Mouse (Mus musculus) testis, postnatal 14 days (tissue): Measurements from ENCODE around the gene Sebox.

Source experiments
- DNase-seq: peaks from one replicate; pipeline ENCODE4 v3.0.0; 2021; ENCODE audit warnings: low spot score

Sebox gene

DNA sequence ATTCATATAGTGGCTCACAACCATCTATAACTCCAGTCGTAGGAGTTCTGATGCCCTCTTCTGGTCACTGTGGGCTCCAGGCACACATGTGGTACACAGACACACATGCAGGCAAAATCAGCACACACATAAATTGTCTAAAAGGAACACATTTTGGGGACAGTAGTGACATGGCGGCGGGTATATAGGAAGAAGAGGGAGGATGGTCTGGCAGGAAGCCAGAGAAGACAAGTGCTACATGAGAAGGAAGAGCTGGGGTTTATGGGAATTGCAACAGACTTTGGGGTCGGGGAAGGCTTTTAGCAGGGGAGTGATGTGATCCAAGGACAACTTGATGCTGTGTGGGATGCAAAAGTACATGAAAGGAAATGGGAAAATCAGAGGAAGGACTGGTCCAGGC, 31.3 kb downstream of the Sebox start:
- no peak for DNase-seq

- DNase-seq, result peak; percentile 44
Measured at GRCm38 (mm10) chr11:78535376-78536079, 32.3 kb downstream of the Sebox start.

DNA sequence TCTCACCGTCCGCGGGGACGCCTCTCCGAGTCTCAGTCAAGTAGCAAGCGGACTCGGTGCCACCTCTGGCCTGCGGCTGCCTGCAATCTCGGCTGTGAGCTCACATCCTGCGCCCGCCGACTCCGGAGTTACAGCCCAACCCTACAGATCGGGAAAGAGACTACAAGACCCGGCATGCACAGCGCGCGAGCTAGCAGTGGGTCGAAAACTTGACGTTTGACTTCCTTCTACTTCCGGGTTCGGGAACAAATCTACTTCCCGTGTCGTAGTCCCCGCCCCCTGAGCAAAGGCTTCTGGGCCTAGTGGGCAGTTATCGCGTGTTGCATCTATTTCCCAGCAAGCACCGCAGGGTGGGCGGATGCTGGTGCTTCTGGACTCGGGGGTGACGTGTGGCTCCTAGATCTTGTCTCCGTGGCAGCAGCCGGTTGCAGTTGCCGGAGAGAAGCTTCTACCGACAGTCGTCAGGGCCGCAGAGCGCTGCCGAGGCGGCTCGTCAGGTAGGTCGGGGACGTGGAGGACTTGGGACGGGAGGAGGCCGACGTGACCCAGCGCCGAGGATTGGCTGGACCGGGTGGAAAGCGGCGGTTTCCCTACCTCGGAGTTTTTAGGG, 32.9 kb downstream of the Sebox start, which contains the start of the genes Tnfaip1 and Ift20:
TSS of gene Tnfaip1 (minus strand) at position 253 of the 610 bp plus-strand sequence.
TSS of gene Ift20 (plus strand) at position 282 of the 610 bp plus-strand sequence.
- peak; percentile 98 for DNase-seq

DNA sequence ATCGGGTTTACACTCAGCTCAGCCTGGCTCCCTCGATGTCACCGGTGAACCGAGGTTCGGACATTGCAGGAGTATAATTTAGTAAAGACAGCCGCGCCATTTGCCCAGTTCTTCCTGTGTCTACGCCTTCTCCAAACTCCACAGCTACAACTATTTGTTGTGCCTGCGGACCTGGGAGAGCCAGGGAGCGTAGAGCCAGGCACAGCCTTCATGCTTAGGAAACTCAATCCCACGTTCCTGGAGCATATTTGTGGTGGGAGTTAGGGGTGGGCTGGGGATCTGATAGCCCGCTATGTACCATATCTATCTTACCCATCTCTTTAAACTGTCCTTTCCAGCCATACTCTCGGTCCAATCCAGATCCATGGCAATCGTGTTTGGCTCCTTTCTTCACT, 33.4 kb downstream of the Sebox start:
- no peak for DNase-seq

GRCm38 (mm10) chr11:78540358-78540757, 37.1 kb downstream of the Sebox start:
- no peak for DNase-seq

DNA sequence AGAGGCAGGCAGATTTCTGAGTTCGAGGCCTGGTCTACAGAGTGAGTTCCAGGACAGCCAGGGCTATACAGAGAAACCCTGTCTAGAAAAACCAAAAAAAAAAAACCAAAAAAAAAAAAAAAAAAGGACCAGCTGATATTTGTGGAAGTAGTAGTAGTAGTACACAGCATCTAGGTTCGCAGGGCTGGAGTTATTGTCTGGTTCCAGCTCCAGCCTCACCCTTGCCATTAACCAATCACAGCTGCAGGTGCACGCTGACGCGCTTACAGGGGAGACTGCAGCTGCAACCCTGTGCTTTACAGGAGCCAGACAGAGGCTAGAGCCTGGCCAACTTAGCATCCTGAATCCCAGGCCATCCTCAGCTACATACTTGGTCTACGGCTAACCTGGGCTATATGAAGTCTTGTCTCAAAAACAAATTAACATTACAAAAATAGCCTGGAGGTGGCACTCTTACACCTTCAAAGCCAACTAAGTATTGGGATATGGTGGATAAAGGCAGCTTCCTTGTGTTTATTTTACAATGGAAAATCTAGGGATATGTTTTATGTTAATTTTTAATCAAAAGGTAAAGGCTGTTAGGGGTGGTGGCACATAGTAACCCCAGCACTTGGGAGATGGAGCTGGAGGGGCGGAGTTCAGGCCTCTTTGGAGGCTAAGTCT, 41.3 kb downstream of the Sebox start:
- no peak for DNase-seq

- DNase-seq, result no peak
Measured at GRCm38 (mm10) chr11:78545181-78545580, 41.9 kb downstream of the Sebox start.

DNA sequence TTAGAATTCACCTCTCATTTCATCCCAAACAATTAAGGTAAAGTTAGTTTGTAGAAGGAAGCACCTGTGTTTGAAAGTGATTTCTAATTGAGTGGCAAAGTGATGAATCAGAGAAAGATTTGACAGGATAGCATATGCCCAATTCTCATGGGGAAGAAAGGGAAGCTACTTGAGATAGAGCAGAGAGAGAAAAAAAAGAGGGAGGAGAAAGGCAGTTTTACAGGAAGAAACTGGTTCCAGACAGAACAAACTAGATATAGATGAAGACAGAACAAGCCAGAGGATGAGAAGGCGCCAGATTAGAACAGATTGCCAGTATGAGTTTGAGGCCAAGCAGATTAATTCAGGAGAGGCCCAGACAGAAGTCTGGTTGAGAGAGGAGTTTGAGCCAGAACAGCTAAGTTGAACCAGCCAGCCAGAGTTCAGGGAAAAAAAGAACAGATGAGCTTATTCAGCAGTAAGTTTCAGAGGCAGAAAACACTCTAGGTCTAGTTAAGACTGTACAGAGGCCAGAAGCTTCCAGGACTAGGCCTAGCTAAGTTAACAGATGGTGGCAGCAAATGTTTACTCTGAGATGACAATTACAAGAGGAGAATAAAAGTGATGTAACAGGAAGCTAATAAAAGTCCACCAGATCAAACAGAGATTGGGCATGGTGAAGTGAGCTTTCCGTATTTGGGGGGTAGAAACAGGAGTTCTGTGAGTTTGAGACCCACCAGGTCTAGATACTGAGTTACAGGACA, 44.6 kb downstream of the Sebox start:
- DNase-seq, result no peak

DNA sequence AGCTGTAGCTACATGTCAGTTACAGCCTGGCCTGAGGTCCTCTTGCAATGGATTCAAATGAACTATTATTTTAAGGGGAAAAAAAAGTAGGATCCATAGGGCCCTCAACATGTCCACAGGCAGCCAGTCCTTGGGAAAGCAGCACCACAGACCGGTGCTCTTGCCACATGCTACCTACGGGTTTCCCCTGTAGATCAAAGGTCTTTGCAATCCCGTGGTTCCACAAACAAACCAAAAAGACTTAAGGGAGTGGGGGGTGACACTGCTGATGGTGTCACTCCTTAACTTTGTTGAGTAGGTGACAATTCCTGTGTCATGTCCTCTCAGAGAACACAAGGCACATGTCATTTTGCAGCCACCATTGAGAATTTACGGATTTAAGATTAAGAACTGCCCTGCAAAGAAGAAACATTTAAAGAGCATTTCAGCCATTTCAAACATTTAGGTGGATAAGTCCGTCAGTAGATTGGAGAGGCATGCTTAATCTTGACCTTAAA, 46.3 kb downstream of the Sebox start:
- no peak for DNase-seq

DNA sequence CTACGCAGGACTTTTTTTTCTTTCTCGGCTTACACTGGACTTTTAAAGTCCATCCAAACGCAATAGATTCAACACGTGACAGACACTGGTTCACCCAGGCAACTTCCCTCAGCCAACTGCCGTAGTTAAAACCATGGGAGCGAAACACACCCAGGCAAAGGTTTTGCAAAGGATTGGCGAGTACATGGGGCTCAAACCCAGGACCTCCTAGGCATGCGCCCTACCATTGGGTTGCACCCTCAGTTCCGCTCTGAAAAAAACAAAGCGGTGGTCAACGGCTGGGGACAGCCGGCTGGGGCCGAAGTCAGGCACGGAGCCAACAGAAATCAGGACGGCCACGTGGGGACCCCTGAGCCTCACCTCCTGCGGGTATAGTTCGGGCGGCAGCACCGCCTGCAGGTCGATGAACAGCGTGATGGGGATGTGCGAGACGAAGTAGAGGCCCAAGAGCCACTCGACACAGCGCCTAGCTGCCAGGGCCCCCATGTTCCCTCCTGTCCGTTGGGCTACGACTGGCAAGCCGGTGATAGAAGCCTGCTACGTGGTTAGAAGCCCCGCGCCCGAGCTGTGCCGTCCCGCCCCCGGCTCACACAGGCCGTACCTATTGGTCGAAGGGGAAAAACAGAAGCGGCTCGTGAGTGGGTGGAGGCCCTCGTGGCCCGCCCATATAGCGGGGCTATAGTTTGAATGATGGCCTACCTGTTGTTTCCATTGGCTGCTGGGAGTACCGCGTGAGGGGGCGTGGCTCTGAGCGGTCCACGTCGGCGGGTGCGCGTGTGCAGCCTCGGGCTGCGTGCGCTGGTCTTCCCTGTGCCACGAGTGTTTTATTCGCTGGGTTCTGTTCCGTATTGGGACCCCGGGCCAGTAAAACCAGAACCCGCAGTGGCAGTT, 47.2 kb downstream of the Sebox start, which contains the start of gene Tmem97:
TSS of gene Tmem97 (minus strand) at position 610 of the 891 bp plus-strand sequence.
- peak; percentile 98 for DNase-seq

DNA sequence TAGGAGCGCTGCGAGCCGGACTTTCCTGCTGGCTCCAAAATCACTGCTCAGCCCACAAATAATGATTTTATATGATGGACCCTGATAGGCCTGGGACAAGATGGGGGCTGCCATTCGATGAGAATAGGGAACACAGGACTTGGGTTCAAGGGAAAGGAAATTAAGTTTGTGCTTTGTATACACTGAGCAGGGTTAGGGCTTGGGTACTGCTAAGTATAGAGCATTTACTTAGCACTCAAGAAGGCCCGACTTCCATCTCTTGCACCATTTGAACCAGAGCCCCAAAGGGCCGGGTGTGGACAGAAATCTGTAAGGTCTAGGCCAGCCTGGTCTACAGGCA, 47.8 kb downstream of the Sebox start:
- no peak for DNase-seq
